Mouse (Mus musculus) forebrain, embryonic 11.5 days (tissue): ENCODE data around the gene Armc2. TPM values are rescaled to one million over a fixed set of nuclear protein-coding genes. Genes with fewer than 3 reads are reported as not detected.

Experiments used
- ATAC-seq: fragments of 200-750 bp; cut with Nextera tagmentation; replicated peaks from 2 replicates; pipeline ENCODE4 v1.8.0; 2017; ENCODE audit warnings: moderate TSS enrichment; ENCODE audit not compliant: low FRiP score
- DNase-seq: peaks from one replicate; pipeline ENCODE4 v3.0.0-alpha.2; 2017; ENCODE audit warnings: low spot score
- H3K27ac ChIP-seq: fragments of 300-500 bp; sonication (generic); 2 replicates; pipeline ENCODE4 v1.5.1; 2014; ENCODE audit warnings: low read depth, low read length
- H3K27me3 ChIP-seq: fragments of 300-500 bp; sonication (generic); 2 replicates; pipeline ENCODE4 v1.6.1; 2014; ENCODE audit warnings: mild to moderate bottlenecking, low read length, mixed read lengths; ENCODE audit not compliant: control insufficient read depth, insufficient read depth
- H3K36me3 ChIP-seq: fragments of 300-500 bp; sonication (generic); 2 replicates; pipeline ENCODE4 v1.6.1; 2014; ENCODE audit warnings: mild to moderate bottlenecking, low read length, moderate library complexity, mixed read lengths; ENCODE audit not compliant: control insufficient read depth, insufficient read depth
- H3K4me1 ChIP-seq: fragments of 300-500 bp; sonication (generic); replicated peaks from 2 replicates; pipeline ENCODE4 v1.6.1; 2014; ENCODE audit warnings: low read length, mixed read lengths; ENCODE audit not compliant: control insufficient read depth, insufficient read depth
- H3K4me2 ChIP-seq: fragments of 300-500 bp; sonication (generic); 2 replicates; pipeline ENCODE4 v1.6.1; 2014; ENCODE audit warnings: low read depth, mild to moderate bottlenecking, low read length, moderate library complexity, mixed read lengths; ENCODE audit not compliant: severe bottlenecking
- H3K4me3 ChIP-seq: fragments of 300-500 bp; sonication (generic); 2 replicates; pipeline ENCODE4 v1.5.1; 2014; ENCODE audit warnings: low read depth, low read length
- H3K9ac ChIP-seq: fragments of 300-500 bp; sonication (generic); 2 replicates; pipeline ENCODE4 v1.6.1; 2014; ENCODE audit warnings: low read length
- H3K9me3 ChIP-seq: fragments of 300-500 bp; sonication (generic); 2 replicates; pipeline ENCODE4 v1.6.1; 2016; ENCODE audit warnings: low read length, mixed read lengths; ENCODE audit not compliant: control insufficient read depth
- WGBS: fragments of 180-500 bp; shearing (Covaris S2); extraction: QIAGEN DNeasy Blood & Tissue Kit; methylation state at CpG from one replicate; pipeline ENCODE4 v1.1.7; 2014; 5-methylcytosine and 5-hydroxymethylcytosine counted together
- polyA plus RNA-seq: library from polyadenylated mRNA; unstranded; fragments of >200 nt; fragmentation: Nextera tagmentation; extraction: Ambion mirVana; gene quantifications from 2 replicates; pipeline ENCODE4 v1.2.1, GENCODE M21; 2014

Armc2 gene
- polyA plus RNA-seq, 1 experiment from 2014 or later: 4.5 TPM

- H3K9ac ChIP-seq: no peak overlapping the region; the same call in 1 of the 2 replicates
- H3K9me3 ChIP-seq: no peaks in the 10 kb centered on the region
- ATAC-seq (peak; percentile 39; the same call in 1 of the 2 replicates), DNase-seq (peak; percentile 80)
- peak overlapping the region; percentile 24; the same call in 1 of the 2 replicates for H3K4me2 ChIP-seq
- no peak overlapping the region for H3K4me3 ChIP-seq
- 18% methylated on average over 16 of the region's 16 CpGs for WGBS
- H3K4me1 ChIP-seq: no peaks in the 10 kb centered on the region
- no peaks in the 10 kb centered on the region for H3K36me3 ChIP-seq
- no peaks in the 10 kb centered on the region for H3K27me3 ChIP-seq
- no peak overlapping the region for H3K27ac ChIP-seq
Measured at GRCm38 (mm10) chr10:42031021-42031420, 12.8 kb upstream of the Armc2 start.

GRCm38 (mm10) chr10:42029502-42029901, 11.3 kb upstream of the Armc2 start:
- H3K27ac ChIP-seq: no peak overlapping the region
- no peaks in the 10 kb centered on the region for H3K27me3 ChIP-seq
- no peaks in the 10 kb centered on the region for H3K36me3 ChIP-seq
- H3K4me3 ChIP-seq: no peak overlapping the region
- DNase-seq: no peak
- 79% methylated on average over 5 of the region's 5 CpGs for WGBS
- H3K9me3 ChIP-seq: no peaks in the 10 kb centered on the region
- no peaks in the 10 kb centered on the region for H3K4me1 ChIP-seq
- no peak overlapping the region for H3K4me2 ChIP-seq
- no peak overlapping the region for H3K9ac ChIP-seq
- ATAC-seq: no peak

GRCm38 (mm10) chr10:42027337-42027736, 9.1 kb upstream of the Armc2 start:
- no peak overlapping the region for H3K4me2 ChIP-seq
- 87% methylated on average over 11 of the region's 11 CpGs for WGBS
- H3K36me3 ChIP-seq: no peaks in the 10 kb centered on the region
- H3K9ac ChIP-seq: no peak overlapping the region
- H3K9me3 ChIP-seq: no peaks in the 10 kb centered on the region
- H3K4me1 ChIP-seq: no peaks in the 10 kb centered on the region
- H3K27ac ChIP-seq: no peak overlapping the region
- ATAC-seq: no peak
- no peak for DNase-seq
- no peak overlapping the region for H3K4me3 ChIP-seq
- no peaks in the 10 kb centered on the region for H3K27me3 ChIP-seq

DNA sequence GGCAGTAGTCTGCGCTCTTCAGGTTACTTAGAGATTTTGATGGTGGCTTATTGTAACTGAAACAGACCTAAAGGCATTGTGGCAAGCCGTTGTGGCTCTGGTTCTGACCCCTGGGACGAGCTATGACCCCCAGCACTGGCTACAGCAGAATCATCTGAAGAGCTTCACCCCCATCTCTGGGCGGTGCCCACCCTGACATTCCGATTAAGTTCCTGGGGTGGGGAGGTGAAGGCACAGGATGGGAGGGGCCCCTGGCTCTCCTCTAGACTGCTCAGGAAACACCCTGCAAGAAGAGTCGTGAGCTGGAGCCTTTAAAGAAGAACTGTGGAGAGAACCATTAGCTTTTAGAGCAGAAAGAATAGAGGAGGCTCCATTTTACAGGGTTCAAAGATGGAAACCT, 6.2 kb upstream of the Armc2 start:
- Histone ChIP-seq H3K9me3 (no peaks in the 10 kb centered on the region), H3K27me3 (no peaks in the 10 kb centered on the region), H3K4me3 (no peak overlapping the region), H3K36me3 (no peaks in the 10 kb centered on the region), H3K4me2 (no peak overlapping the region), H3K27ac (no peak overlapping the region), H3K4me1 (no peaks in the 10 kb centered on the region), H3K9ac (no peak overlapping the region)
- WGBS: 79% methylated on average over 6 of the region's 6 CpGs
- no peak for DNase-seq
- no peak for ATAC-seq

DNA sequence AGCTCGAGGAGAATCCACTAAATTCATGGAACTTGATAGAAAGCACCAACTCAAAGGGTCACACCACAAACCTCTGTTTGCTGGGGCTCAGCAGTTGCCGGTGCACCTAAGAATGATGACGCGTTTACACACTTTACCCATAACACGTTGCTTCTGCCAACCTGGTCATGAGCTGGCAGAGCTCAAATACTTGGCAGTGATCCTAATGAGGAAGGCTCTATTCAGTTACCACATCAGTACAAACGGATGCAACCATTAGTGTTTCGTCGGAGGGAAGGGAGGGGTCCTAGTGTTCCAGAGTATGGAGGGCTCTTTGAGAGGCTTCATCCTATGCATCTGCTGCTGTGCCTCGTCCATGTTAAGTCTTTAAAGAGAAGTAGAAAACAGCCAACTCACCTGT, 3.3 kb upstream of the Armc2 start:
- 81% methylated on average over 9 of the region's 9 CpGs for WGBS
- DNase-seq: peak; percentile 18

DNA sequence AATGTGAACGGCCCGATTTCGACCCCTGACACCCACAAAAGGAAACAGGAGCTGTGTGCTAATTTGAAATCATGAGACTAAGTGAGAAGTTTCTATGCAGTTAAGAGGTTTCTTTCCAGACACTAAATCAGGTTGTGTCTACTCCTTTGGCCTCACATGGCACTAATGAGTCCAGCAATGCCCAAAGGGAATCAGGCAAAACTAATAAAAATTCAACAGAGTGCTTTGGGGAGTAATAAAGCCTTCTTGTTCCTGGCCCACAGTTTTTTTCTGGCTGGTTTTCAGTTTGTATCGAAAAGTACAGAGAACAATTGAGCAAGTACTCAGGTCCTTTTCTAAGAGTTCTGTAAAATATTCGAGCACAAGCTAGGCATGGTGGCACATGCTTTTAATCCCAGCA, 4.2 kb downstream of the Armc2 start:
- WGBS: 82% methylated on average over 5 of the region's 5 CpGs
- no peak for ATAC-seq

More for the DNA sequence above, 3.3 kb upstream of the Armc2 start:
- H3K9me3 ChIP-seq: no peaks in the 10 kb centered on the region
- H3K27ac ChIP-seq: no peak overlapping the region
- no peak for ATAC-seq
- no peaks in the 10 kb centered on the region for H3K36me3 ChIP-seq
- no peak overlapping the region for H3K9ac ChIP-seq
- no peak overlapping the region for H3K4me2 ChIP-seq
- H3K4me1 ChIP-seq: 0 out of 2 replicates have a peak, but pooled peaks cover 2% of the 10 kb centered on the region
- no peaks in the 10 kb centered on the region for H3K27me3 ChIP-seq
- no peak overlapping the region for H3K4me3 ChIP-seq

DNA sequence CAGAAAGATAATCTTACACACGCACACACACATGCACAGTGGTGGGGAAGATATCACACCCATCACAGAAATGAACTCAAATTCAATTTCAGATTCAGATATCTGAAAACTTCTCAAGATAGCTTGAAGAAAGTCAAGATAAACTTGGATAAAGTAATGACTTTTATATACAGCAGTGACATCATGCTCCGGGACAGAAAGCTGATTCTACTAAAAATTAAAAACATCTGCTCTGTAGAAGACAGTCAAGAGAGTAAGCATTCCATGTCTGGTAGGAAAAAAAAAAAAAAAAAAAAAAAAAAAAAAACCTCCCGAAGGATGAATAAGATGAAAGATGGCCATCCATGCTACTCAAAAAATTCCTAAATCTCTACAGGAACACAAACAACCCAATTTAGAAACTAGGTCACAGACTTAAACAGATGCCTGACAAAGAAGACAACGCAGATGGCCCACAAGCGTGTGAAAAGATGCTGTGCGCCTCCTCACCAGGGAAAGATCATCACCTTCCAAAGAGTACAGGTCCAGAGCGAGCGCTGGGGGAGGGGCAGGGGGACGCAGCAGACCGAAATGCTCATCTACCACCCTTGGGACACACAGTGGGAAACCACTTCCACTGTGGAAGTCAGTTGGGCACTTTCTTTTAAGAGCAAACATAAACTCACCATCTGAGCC, 7.3 kb downstream of the Armc2 start:
- Histone ChIP-seq H3K27ac (no peak overlapping the region), H3K4me3 (no peak overlapping the region), H3K27me3 (no peaks in the 10 kb centered on the region), H3K4me2 (no peak overlapping the region), H3K4me1 (no peaks in the 10 kb centered on the region), H3K36me3 (no peaks in the 10 kb centered on the region), H3K9ac (no peak overlapping the region), H3K9me3 (no peaks in the 10 kb centered on the region)
- peak; percentile 30 for DNase-seq
- WGBS: 90% methylated on average over 10 of the region's 10 CpGs
- ATAC-seq: no peak

More for the DNA sequence above, 4.2 kb downstream of the Armc2 start:
- Histone ChIP-seq H3K4me3 (no peak overlapping the region), H3K27ac (no peak overlapping the region), H3K27me3 (no peaks in the 10 kb centered on the region), H3K9ac (no peak overlapping the region), H3K4me2 (no peak overlapping the region), H3K4me1 (0 out of 2 replicates have a peak, but pooled peaks cover 2% of the 10 kb centered on the region), H3K9me3 (no peaks in the 10 kb centered on the region), H3K36me3 (no peaks in the 10 kb centered on the region)
- DNase-seq: peak; percentile 24

- H3K4me3 ChIP-seq: no peak overlapping the region
- H3K27me3 ChIP-seq: no peaks in the 10 kb centered on the region
- H3K9me3 ChIP-seq: no peaks in the 10 kb centered on the region
- H3K27ac ChIP-seq: no peak overlapping the region
- no peak overlapping the region for H3K9ac ChIP-seq
- H3K4me1 ChIP-seq: no peaks in the 10 kb centered on the region
- DNase-seq (peak; percentile 36), ATAC-seq (no peak)
- WGBS: 89% methylated on average over 3 of the region's 3 CpGs
- H3K36me3 ChIP-seq: no peaks in the 10 kb centered on the region
- H3K4me2 ChIP-seq: no peak overlapping the region
Measured at GRCm38 (mm10) chr10:42005259-42005658, 13.0 kb downstream of the Armc2 start.

DNA sequence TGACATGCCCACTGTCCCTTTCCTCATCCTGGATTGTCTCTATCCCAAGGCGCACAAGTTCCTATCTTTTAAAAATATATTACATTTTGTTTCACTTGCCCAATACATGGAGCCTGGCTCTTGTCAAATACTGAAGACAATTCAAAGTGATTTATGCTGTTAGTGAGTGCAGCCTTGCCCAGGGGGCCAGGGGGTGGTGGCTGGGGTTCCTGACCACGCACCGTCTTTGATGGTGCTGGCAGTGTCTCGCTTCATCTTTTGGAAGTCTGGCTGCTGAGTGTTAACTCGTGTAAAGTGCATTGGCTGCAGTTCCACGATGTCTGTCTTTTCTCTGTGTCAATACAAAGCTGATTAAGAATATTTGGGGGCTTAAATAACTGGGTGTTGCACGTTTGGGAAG, 13.6 kb downstream of the Armc2 start:
- DNase-seq: peak; percentile 30
- Histone ChIP-seq H3K4me3 (no peak overlapping the region), H3K9ac (no peak overlapping the region), H3K9me3 (no peaks in the 10 kb centered on the region), H3K36me3 (no peaks in the 10 kb centered on the region), H3K4me2 (no peak overlapping the region), H3K27me3 (no peaks in the 10 kb centered on the region), H3K4me1 (no peaks in the 10 kb centered on the region), H3K27ac (no peak overlapping the region)
- 77% methylated on average over 7 of the region's 7 CpGs for WGBS
- ATAC-seq: no peak
